Mouse (Mus musculus): Measurements from ENCODE around the gene Hivep3.
A peak's percentile ranks its signal among the peaks of the same experiment; 100 is the strongest.

Hivep3 gene

GRCm38 (mm10) chr4:120120276-120120675, 386.7 kb downstream of the Hivep3 start:
- peak; percentile 73 for DNase-seq

GRCm38 (mm10) chr4:120124656-120125055, 391.1 kb downstream of the Hivep3 start:
- no peak for DNase-seq

GRCm38 (mm10) chr4:120126047-120126446, 392.5 kb downstream of the Hivep3 start:
- no peak for DNase-seq

- no peak for DNase-seq
Observed at GRCm38 (mm10) chr4:120127333-120127732, 393.7 kb downstream of the Hivep3 start.

- no peak for DNase-seq
Observed at GRCm38 (mm10) chr4:120128033-120128432, 394.4 kb downstream of the Hivep3 start.

GRCm38 (mm10) chr4:120129233-120129885, 395.8 kb downstream of the Hivep3 start:
- DNase-seq, result peak; percentile 57

GRCm38 (mm10) chr4:120130926-120131325, 397.3 kb downstream of the Hivep3 start:
- no peak for DNase-seq

- DNase-seq, result peak; percentile 67
Observed at GRCm38 (mm10) chr4:120131441-120132220, 398.0 kb downstream of the Hivep3 start.

- no peak for DNase-seq
Observed at GRCm38 (mm10) chr4:120134223-120134622, 400.6 kb downstream of the Hivep3 start.

GRCm38 (mm10) chr4:120141810-120142209, 408.2 kb downstream of the Hivep3 start:
- no peak for DNase-seq

GRCm38 (mm10) chr4:120142905-120143304, 409.3 kb downstream of the Hivep3 start:
- no peak for DNase-seq

- DNase-seq, result peak; percentile 84
Observed at GRCm38 (mm10) chr4:120144343-120144742, 410.8 kb downstream of the Hivep3 start.

GRCm38 (mm10) chr4:120145931-120146330, 412.3 kb downstream of the Hivep3 start:
- DNase-seq, result no peak

GRCm38 (mm10) chr4:120148291-120149141, 414.9 kb downstream of the Hivep3 start:
- DNase-seq, result no peak

GRCm38 (mm10) chr4:120149142-120149524, 415.5 kb downstream of the Hivep3 start:
- DNase-seq, result no peak

- no peak for DNase-seq
Observed at GRCm38 (mm10) chr4:120150345-120150920, 416.8 kb downstream of the Hivep3 start.

- DNase-seq, result no peak
Observed at GRCm38 (mm10) chr4:120151906-120152305, 418.3 kb downstream of the Hivep3 start.

- DNase-seq, result no peak
Observed at GRCm38 (mm10) chr4:120152648-120153047, 419.1 kb downstream of the Hivep3 start.

GRCm38 (mm10) chr4:120153736-120154135, 420.2 kb downstream of the Hivep3 start:
- no peak for DNase-seq

GRCm38 (mm10) chr4:120158714-120159310, 425.2 kb downstream of the Hivep3 start:
- no peak for DNase-seq

- no peak for DNase-seq
Observed at GRCm38 (mm10) chr4:120161166-120161949, 427.8 kb downstream of the Hivep3 start, which contains the start of gene Edn2. Gene Edn2, plus strand, starts transcription at chr4:120161206.

- no peak for DNase-seq
Observed at GRCm38 (mm10) chr4:120162586-120162985, 429.0 kb downstream of the Hivep3 start.

Measured in cerebellum, adult 11-12 months (tissue).